Mouse (Mus musculus): Measurements from ENCODE around the gene Atp5g2. TPM values are rescaled to one million over a fixed set of nuclear protein-coding genes. Genes with fewer than 3 reads are reported as not detected.

Atp5g2 gene
- polyA plus RNA-seq, 1 experiment from 2014 or later = 61.4 TPM

GRCm38 (mm10) chr15:102693600-102693999 lies 21.4 kb upstream of the Atp5g2 start:
- no peaks in the 10 kb centered on the region for H3K9me3 ChIP-seq
- peak overlapping the region; percentile 85 for H3K4me2 ChIP-seq
- no peaks in the 10 kb centered on the region for H3K36me3 ChIP-seq
- no peak overlapping the region for H3K27ac ChIP-seq
- no peak overlapping the region for H3K9ac ChIP-seq (replicated peaks)
- peak overlapping the region; percentile 53 for H3K4me3 ChIP-seq (replicated peaks)
- ATAC-seq (ENCODE audit: insufficient number of reproducible peaks, insufficient read depth, low FRiP score, low TSS enrichment, low read depth) = peak; percentile 29
- peaks cover 35% of the 10 kb centered on the region for H3K4me1 ChIP-seq (replicated peaks)
- peaks cover 89% of the 10 kb centered on the region for H3K27me3 ChIP-seq
- under 1% methylated on average over 11 of the region's 11 CpGs for WGBS

GRCm38 (mm10) chr15:102692991-102693411 lies 20.8 kb upstream of the Atp5g2 start:
- H3K4me1 ChIP-seq (replicated peaks) = peaks cover 32% of the 10 kb centered on the region
- no peak overlapping the region for H3K27ac ChIP-seq
- peaks cover 83% of the 10 kb centered on the region for H3K27me3 ChIP-seq
- no peaks in the 10 kb centered on the region for H3K36me3 ChIP-seq
- WGBS = under 1% methylated on average over 32 of the region's 32 CpGs
- H3K4me3 ChIP-seq (replicated peaks) = peak overlapping the region; percentile 53
- peak overlapping the region; percentile 85 for H3K4me2 ChIP-seq
- peak overlapping the region; percentile 45; the same call in 1 of the 2 replicates for H3K9ac ChIP-seq (replicated peaks)
- peak; percentile 67; the same call in 1 of the 2 replicates for ATAC-seq (ENCODE audit: insufficient number of reproducible peaks, insufficient read depth, low FRiP score, low TSS enrichment, low read depth)
- H3K9me3 ChIP-seq = no peaks in the 10 kb centered on the region

- Histone ChIP-seq H3K9me3 (no peaks in the 10 kb centered on the region), H3K9ac (replicated peaks) (no peak overlapping the region; the same call in 1 of the 2 replicates), H3K36me3 (no peaks in the 10 kb centered on the region), H3K27me3 (peaks cover 77% of the 10 kb centered on the region), H3K27ac (no peak overlapping the region), H3K4me3 (replicated peaks) (peak overlapping the region; percentile 53), H3K4me1 (replicated peaks) (peaks cover 32% of the 10 kb centered on the region), H3K4me2 (peak overlapping the region; percentile 85)
- no peak for ATAC-seq (ENCODE audit: insufficient number of reproducible peaks, insufficient read depth, low FRiP score, low TSS enrichment, low read depth)
- WGBS = 1% methylated on average over 26 of the region's 26 CpGs
Observed at GRCm38 (mm10) chr15:102692321-102692804, 20.2 kb upstream of the Atp5g2 start.

GRCm38 (mm10) chr15:102685791-102686190 lies 13.6 kb upstream of the Atp5g2 start:
- no peaks in the 10 kb centered on the region for H3K9me3 ChIP-seq
- no peaks in the 10 kb centered on the region; the same call in 1 of the 2 replicates for H3K4me1 ChIP-seq (replicated peaks)
- ATAC-seq (ENCODE audit: insufficient number of reproducible peaks, insufficient read depth, low FRiP score, low TSS enrichment, low read depth) = no peak
- H3K27ac ChIP-seq = no peak overlapping the region
- no peak overlapping the region for H3K9ac ChIP-seq (replicated peaks)
- no peak overlapping the region for H3K4me3 ChIP-seq (replicated peaks)
- H3K27me3 ChIP-seq = peaks cover 16% of the 10 kb centered on the region
- 17% methylated on average over 4 of the region's 4 CpGs for WGBS
- no peak overlapping the region for H3K4me2 ChIP-seq
- no peaks in the 10 kb centered on the region for H3K36me3 ChIP-seq

- Histone ChIP-seq H3K4me1 (replicated peaks) (no peaks in the 10 kb centered on the region; the same call in 1 of the 2 replicates), H3K36me3 (no peaks in the 10 kb centered on the region), H3K4me3 (replicated peaks) (no peak overlapping the region), H3K9ac (replicated peaks) (no peak overlapping the region), H3K27ac (no peak overlapping the region), H3K27me3 (peaks cover 5% of the 10 kb centered on the region; the same call in 1 of the 2 replicates), H3K9me3 (no peaks in the 10 kb centered on the region), H3K4me2 (no peak overlapping the region)
- 21% methylated on average over 1 of the region's 1 CpGs for WGBS
- no peak for ATAC-seq (ENCODE audit: insufficient number of reproducible peaks, insufficient read depth, low FRiP score, low TSS enrichment, low read depth)
Observed at GRCm38 (mm10) chr15:102683670-102684069, 11.5 kb upstream of the Atp5g2 start.

- ATAC-seq (ENCODE audit: insufficient number of reproducible peaks, insufficient read depth, low FRiP score, low TSS enrichment, low read depth) = no peak
- H3K4me2 ChIP-seq = no peak overlapping the region
- WGBS = 86% methylated on average over 2 of the region's 2 CpGs
- H3K9ac ChIP-seq (replicated peaks) = no peak overlapping the region
- H3K27me3 ChIP-seq = no peaks in the 10 kb centered on the region
- H3K4me3 ChIP-seq (replicated peaks) = no peak overlapping the region
- H3K36me3 ChIP-seq = no peaks in the 10 kb centered on the region
- no peak overlapping the region for H3K27ac ChIP-seq
- H3K4me1 ChIP-seq (replicated peaks) = peaks cover 18% of the 10 kb centered on the region
- no peaks in the 10 kb centered on the region for H3K9me3 ChIP-seq
Observed at GRCm38 (mm10) chr15:102676345-102676744, 4.2 kb upstream of the Atp5g2 start.

GRCm38 (mm10) chr15:102673548-102673947 lies 1.4 kb upstream of the Atp5g2 start:
- no peaks in the 10 kb centered on the region for H3K9me3 ChIP-seq
- H3K4me1 ChIP-seq (replicated peaks) = peaks cover 25% of the 10 kb centered on the region
- peak overlapping the region; percentile 74 for H3K4me2 ChIP-seq
- no peak for ATAC-seq (ENCODE audit: insufficient number of reproducible peaks, insufficient read depth, low FRiP score, low TSS enrichment, low read depth)
- 1% methylated on average over 10 of the region's 10 CpGs for WGBS
- no peaks in the 10 kb centered on the region; the same call in 1 of the 2 replicates for H3K36me3 ChIP-seq
- H3K9ac ChIP-seq (replicated peaks) = no peak overlapping the region
- H3K27me3 ChIP-seq = no peaks in the 10 kb centered on the region
- peak overlapping the region; percentile 50 for H3K4me3 ChIP-seq (replicated peaks)
- H3K27ac ChIP-seq = peak overlapping the region; percentile 100

GRCm38 (mm10) chr15:102671721-102672214 lies 384 bp downstream of the Atp5g2 start:
- Histone ChIP-seq H3K27ac (peak overlapping the region; percentile 100), H3K36me3 (peaks cover 14% of the 10 kb centered on the region), H3K4me3 (replicated peaks) (peak overlapping the region; percentile 50), H3K9ac (replicated peaks) (peak overlapping the region; percentile 83), H3K4me2 (peak overlapping the region; percentile 74), H3K9me3 (no peaks in the 10 kb centered on the region), H3K27me3 (no peaks in the 10 kb centered on the region), H3K4me1 (replicated peaks) (peaks cover 28% of the 10 kb centered on the region)
- under 1% methylated on average over 34 of the region's 34 CpGs for WGBS
- peak; percentile 43 for ATAC-seq (ENCODE audit: insufficient number of reproducible peaks, insufficient read depth, low FRiP score, low TSS enrichment, low read depth)

GRCm38 (mm10) chr15:102670767-102671575 lies 1.2 kb downstream of the Atp5g2 start:
- no peaks in the 10 kb centered on the region for H3K9me3 ChIP-seq
- peak overlapping the region; percentile 63 for H3K4me3 ChIP-seq (replicated peaks)
- peak overlapping the region; percentile 74 for H3K4me2 ChIP-seq
- peaks cover 28% of the 10 kb centered on the region for H3K4me1 ChIP-seq (replicated peaks)
- peak; percentile 92 for ATAC-seq (ENCODE audit: insufficient number of reproducible peaks, insufficient read depth, low FRiP score, low TSS enrichment, low read depth)
- H3K9ac ChIP-seq (replicated peaks) = peak overlapping the region; percentile 88
- peak overlapping the region; percentile 100 for H3K27ac ChIP-seq
- no peaks in the 10 kb centered on the region for H3K27me3 ChIP-seq
- H3K36me3 ChIP-seq = peaks cover 22% of the 10 kb centered on the region
- WGBS = under 1% methylated on average over 53 of the region's 53 CpGs

GRCm38 (mm10) chr15:102670281-102670680 lies 1.9 kb downstream of the Atp5g2 start:
- H3K27me3 ChIP-seq = no peaks in the 10 kb centered on the region
- H3K4me2 ChIP-seq = peak overlapping the region; percentile 61
- peak overlapping the region; percentile 100 for H3K27ac ChIP-seq
- peak overlapping the region; percentile 63 for H3K4me3 ChIP-seq (replicated peaks)
- H3K9me3 ChIP-seq = no peaks in the 10 kb centered on the region
- WGBS = 11% methylated on average over 6 of the region's 6 CpGs
- H3K36me3 ChIP-seq = peaks cover 28% of the 10 kb centered on the region
- peak overlapping the region; percentile 88 for H3K9ac ChIP-seq (replicated peaks)
- ATAC-seq (ENCODE audit: insufficient number of reproducible peaks, insufficient read depth, low FRiP score, low TSS enrichment, low read depth) = no peak
- H3K4me1 ChIP-seq (replicated peaks) = peaks cover 28% of the 10 kb centered on the region

GRCm38 (mm10) chr15:102669571-102669970 lies 2.6 kb downstream of the Atp5g2 start:
- no peak for ATAC-seq (ENCODE audit: insufficient number of reproducible peaks, insufficient read depth, low FRiP score, low TSS enrichment, low read depth)
- Histone ChIP-seq H3K9me3 (no peaks in the 10 kb centered on the region), H3K9ac (replicated peaks) (peak overlapping the region; percentile 3; the same call in 1 of the 2 replicates), H3K27me3 (no peaks in the 10 kb centered on the region), H3K4me2 (peak overlapping the region; percentile 61), H3K27ac (no peak overlapping the region), H3K4me1 (replicated peaks) (peaks cover 28% of the 10 kb centered on the region), H3K4me3 (replicated peaks) (no peak overlapping the region; the same call in 1 of the 2 replicates), H3K36me3 (peaks cover 35% of the 10 kb centered on the region)
- 78% methylated on average over 8 of the region's 8 CpGs for WGBS
